Mouse (Mus musculus): ENCODE measurements at regions not wholly inside any gene's neighbourhood (a gene's known extent, or its start where the extent isn't known, plus 50 kb on each side); places are given as distances from the start of the nearest gene placed in this dataset.

GRCm38 (mm10) chr12:107198389-107199018, 289.9 kb upstream of the 3110018I06Rik start:
- TF ChIP-seq GATA1 (IDR thresholded peaks at IDR 0.05; ENCODE audit: borderline replicate concordance, low read length) (no peak), FLI1 (IDR thresholded peaks at IDR 0.05; ENCODE audit: low read length) (no peak)
